Mouse (Mus musculus) brain, embryonic 18.5 days (tissue): ENCODE data around the gene Hap1.
"Not testable (repeated sequence)": the region's sequence is repeated elsewhere in the genome, so short reads cannot be mapped to it uniquely, and the experiment has no call there.

Source experiments
- DNase-seq: peaks from one replicate; pipeline ENCODE4 v3.0.0-alpha.2; 2012; ENCODE audit warnings: low read depth, low spot score

Hap1 gene

GRCm38 (mm10) chr11:100318529-100319451, 37.1 kb downstream of the Hap1 start:
- DNase-seq = no peak

- DNase-seq = no peak
Observed at GRCm38 (mm10) chr11:100317826-100318380, 38.0 kb downstream of the Hap1 start.

DNA sequence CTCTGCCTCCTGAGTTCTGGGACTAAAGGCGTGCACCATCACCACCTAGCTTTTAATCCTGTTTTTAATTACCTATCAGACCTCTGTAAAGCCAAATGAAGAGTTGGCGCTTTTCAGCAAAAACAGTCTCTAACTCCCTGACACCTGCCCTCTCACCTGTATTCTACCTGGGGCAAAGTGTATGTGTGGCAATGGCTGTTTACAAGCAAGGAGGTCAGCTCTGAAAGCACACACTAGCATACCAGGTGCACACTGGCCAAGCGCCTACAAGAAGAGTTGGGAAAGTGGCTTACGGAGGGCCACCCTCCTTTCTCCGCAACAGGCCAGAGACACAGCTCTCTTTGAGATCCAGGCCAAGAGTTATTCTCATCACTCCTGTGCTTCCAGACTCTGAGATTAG, 40.5 kb downstream of the Hap1 start:
- no peak for DNase-seq

GRCm38 (mm10) chr11:100313424-100313823, 42.5 kb downstream of the Hap1 start:
- no peak for DNase-seq

GRCm38 (mm10) chr11:100312096-100312679, 43.7 kb downstream of the Hap1 start:
- DNase-seq = no peak

GRCm38 (mm10) chr11:100311656-100312055, 44.3 kb downstream of the Hap1 start:
- DNase-seq = no peak

- DNase-seq = not testable (repeated sequence)
Observed at GRCm38 (mm10) chr11:100308672-100309071, 47.3 kb downstream of the Hap1 start.

DNA sequence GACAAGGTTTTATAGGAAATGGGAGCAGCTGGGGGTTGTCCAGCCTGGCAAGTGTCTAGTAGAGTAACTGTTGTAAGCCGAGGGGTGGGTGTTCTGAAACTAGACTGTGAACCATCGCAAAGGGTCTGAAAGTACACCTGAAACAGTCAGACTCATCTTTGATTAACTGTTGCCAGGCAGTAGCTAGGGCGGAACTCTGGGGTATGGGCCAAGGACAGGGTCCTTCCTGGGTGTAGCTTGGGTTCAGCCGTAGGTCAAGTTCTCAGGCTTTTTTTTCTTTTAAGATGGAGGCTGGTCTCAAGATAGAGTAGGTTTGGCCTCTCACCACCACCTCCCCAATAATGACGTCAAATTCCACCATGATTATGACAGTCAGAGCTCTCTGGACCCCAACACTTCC, 48.0 kb downstream of the Hap1 start:
- DNase-seq = no peak

DNA sequence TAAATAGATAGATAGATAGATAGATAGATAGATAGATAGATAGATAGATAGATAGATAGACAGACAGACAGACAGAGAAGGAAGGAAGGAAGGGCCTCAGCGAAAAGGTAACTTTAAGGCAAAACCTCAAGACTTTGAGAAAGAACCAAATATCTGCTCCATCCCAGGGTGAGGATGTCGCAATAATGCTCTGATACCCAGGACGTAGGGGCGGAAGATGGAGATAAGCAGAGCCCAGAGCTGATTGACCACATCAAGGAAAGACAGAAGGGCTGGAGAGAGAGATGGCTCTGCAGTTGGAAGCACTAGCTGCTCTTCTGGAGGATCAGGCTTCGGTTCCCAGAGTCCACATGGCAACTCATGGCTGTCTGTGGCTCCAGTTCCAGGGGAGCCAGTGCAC, 54.6 kb downstream of the Hap1 start:
- no peak for DNase-seq

- DNase-seq = no peak
Observed at GRCm38 (mm10) chr11:100300293-100300692, 55.6 kb downstream of the Hap1 start.

GRCm38 (mm10) chr11:100298274-100299036, 57.5 kb downstream of the Hap1 start:
- no peak for DNase-seq

DNA sequence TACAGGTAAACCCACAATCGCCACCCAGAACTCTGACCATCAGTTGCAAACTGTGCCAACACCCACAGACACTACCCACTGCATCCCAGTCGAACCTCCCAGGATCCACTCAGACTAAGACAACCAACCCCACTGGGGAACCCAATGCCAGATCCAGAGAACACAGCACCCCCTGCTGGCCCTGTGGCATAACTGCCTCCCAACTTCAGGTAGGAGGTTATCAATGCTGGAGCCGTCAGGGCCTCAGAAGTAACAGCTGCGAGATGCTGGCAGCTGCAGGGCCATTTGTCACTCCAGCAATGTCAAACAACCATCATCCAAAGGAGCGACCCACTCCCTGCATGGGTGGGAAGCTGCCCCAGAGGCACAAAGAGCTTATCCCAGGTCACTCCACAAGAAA, 58.1 kb downstream of the Hap1 start:
- no peak for DNase-seq
